Mouse (Mus musculus) kidney, embryonic 16.5 days (tissue): ENCODE data around the gene Pde8b. TPM values are rescaled to one million over a fixed set of nuclear protein-coding genes. Genes with fewer than 3 reads are reported as not detected.

Experiments
- ATAC-seq: fragments of 200-750 bp; cut with Nextera tagmentation; 2 replicates; pipeline ENCODE4 v1.8.0; 2017; ENCODE audit warnings: moderate TSS enrichment; ENCODE audit not compliant: low FRiP score, low TSS enrichment
- H3K27ac ChIP-seq: fragments of 300-500 bp; sonication (generic); 2 replicates; pipeline ENCODE4 v1.5.1; 2014; ENCODE audit warnings: low read length
- H3K27me3 ChIP-seq: fragments of 300-500 bp; sonication (generic); 2 replicates; pipeline ENCODE4 v1.6.1; 2014; ENCODE audit warnings: low read length, control low read depth, mixed read lengths; ENCODE audit not compliant: insufficient read depth
- H3K36me3 ChIP-seq: fragments of 300-500 bp; sonication (generic); 2 replicates; pipeline ENCODE4 v1.6.1; 2014; ENCODE audit warnings: low read length, control low read depth, mixed read lengths; ENCODE audit not compliant: insufficient read depth
- H3K4me1 ChIP-seq: fragments of 300-500 bp; sonication (generic); 2 replicates; pipeline ENCODE4 v1.6.1; 2014; ENCODE audit warnings: low read length, control low read depth, mixed read lengths; ENCODE audit not compliant: insufficient read depth
- H3K4me2 ChIP-seq: fragments of 300-500 bp; sonication (generic); replicated peaks from 2 replicates; pipeline ENCODE4 v1.6.1; 2014; ENCODE audit warnings: low read depth, low read length
- H3K4me3 ChIP-seq: fragments of 300-500 bp; sonication (generic); 2 replicates; pipeline ENCODE4 v1.5.1; 2014; ENCODE audit warnings: mild to moderate bottlenecking, low read length
- H3K9ac ChIP-seq: fragments of 300-500 bp; sonication (generic); replicated peaks from 2 replicates; pipeline ENCODE4 v1.6.1; 2014; ENCODE audit warnings: low read length
- H3K9me3 ChIP-seq: fragments of 300-500 bp; sonication (generic); 2 replicates; pipeline ENCODE4 v1.6.1; 2016; ENCODE audit warnings: low read length, control low read depth
- WGBS: fragments of 180-500 bp; shearing (Covaris S2); extraction: QIAGEN DNeasy Blood & Tissue Kit; methylation state at CpG from one replicate; pipeline ENCODE4 v1.1.7; 2014; 5-methylcytosine and 5-hydroxymethylcytosine counted together
- polyA plus RNA-seq: library from polyadenylated mRNA; unstranded; fragments of >200 nt; fragmentation: Nextera tagmentation; extraction: Ambion mirVana; gene quantifications from 2 replicates; pipeline ENCODE4 v1.2.1, GENCODE M21; 2015

Gene Pde8b
- polyA plus RNA-seq, 1 experiment from 2014 or later = 12.4 TPM

GRCm38 (mm10) chr13:95070268-95070667 is 179.9 kb downstream of the Pde8b start:
- Histone ChIP-seq H3K4me1 (peaks cover 4% of the 10 kb centered on the region; the same call in 1 of the 2 replicates), H3K36me3 (no peaks in the 10 kb centered on the region), H3K4me2 (no peak overlapping the region), H3K4me3 (no peak overlapping the region), H3K27me3 (no peaks in the 10 kb centered on the region), H3K9ac (no peak overlapping the region), H3K9me3 (no peaks in the 10 kb centered on the region), H3K27ac (no peak overlapping the region)
- ATAC-seq = no peak

GRCm38 (mm10) chr13:95067854-95068253 is 182.3 kb downstream of the Pde8b start:
- Histone ChIP-seq H3K27me3 (no peaks in the 10 kb centered on the region), H3K4me3 (no peak overlapping the region), H3K4me2 (no peak overlapping the region), H3K9me3 (no peaks in the 10 kb centered on the region), H3K4me1 (no peaks in the 10 kb centered on the region), H3K9ac (no peak overlapping the region), H3K27ac (no peak overlapping the region), H3K36me3 (no peaks in the 10 kb centered on the region)
- 52% methylated on average over 6 of the region's 6 CpGs for WGBS
- ATAC-seq = no peak

- H3K9ac ChIP-seq = no peak overlapping the region
- no peaks in the 10 kb centered on the region for H3K9me3 ChIP-seq
- H3K4me1 ChIP-seq = no peaks in the 10 kb centered on the region
- H3K27ac ChIP-seq = no peak overlapping the region
- 69% methylated on average over 4 of the region's 4 CpGs for WGBS
- no peaks in the 10 kb centered on the region for H3K36me3 ChIP-seq
- H3K4me3 ChIP-seq = no peak overlapping the region
- no peak overlapping the region for H3K4me2 ChIP-seq
- H3K27me3 ChIP-seq = no peaks in the 10 kb centered on the region
- ATAC-seq = no peak
Measured at GRCm38 (mm10) chr13:95063390-95064017, 186.6 kb downstream of the Pde8b start.

- H3K4me2 ChIP-seq = no peak overlapping the region
- peak; percentile 65; the same call in 1 of the 2 replicates for ATAC-seq
- H3K4me3 ChIP-seq = no peak overlapping the region
- H3K27me3 ChIP-seq = no peaks in the 10 kb centered on the region
- H3K36me3 ChIP-seq = no peaks in the 10 kb centered on the region
- 70% methylated on average over 4 of the region's 4 CpGs for WGBS
- H3K9me3 ChIP-seq = no peaks in the 10 kb centered on the region
- H3K4me1 ChIP-seq = peaks cover 19% of the 10 kb centered on the region
- no peak overlapping the region for H3K27ac ChIP-seq
- H3K9ac ChIP-seq = no peak overlapping the region
Measured at GRCm38 (mm10) chr13:95058885-95059284, 191.3 kb downstream of the Pde8b start.

- H3K9me3 ChIP-seq = no peaks in the 10 kb centered on the region
- no peak for ATAC-seq
- no peak overlapping the region for H3K9ac ChIP-seq
- H3K36me3 ChIP-seq = no peaks in the 10 kb centered on the region
- 75% methylated on average over 11 of the region's 11 CpGs for WGBS
- no peaks in the 10 kb centered on the region for H3K27me3 ChIP-seq
- H3K27ac ChIP-seq = peak overlapping the region; percentile 81
- no peak overlapping the region for H3K4me2 ChIP-seq
- H3K4me3 ChIP-seq = no peak overlapping the region
- peaks cover 19% of the 10 kb centered on the region for H3K4me1 ChIP-seq
Measured at GRCm38 (mm10) chr13:95056501-95057280, 193.4 kb downstream of the Pde8b start.

GRCm38 (mm10) chr13:95055742-95056388 is 194.3 kb downstream of the Pde8b start:
- no peak overlapping the region for H3K4me3 ChIP-seq
- H3K36me3 ChIP-seq = no peaks in the 10 kb centered on the region
- ATAC-seq = peak; percentile 88
- no peak overlapping the region for H3K4me2 ChIP-seq
- H3K9ac ChIP-seq = peak overlapping the region; percentile 7; the same call in 1 of the 2 replicates
- H3K9me3 ChIP-seq = no peaks in the 10 kb centered on the region
- peak overlapping the region; percentile 86 for H3K27ac ChIP-seq
- H3K4me1 ChIP-seq = peaks cover 19% of the 10 kb centered on the region
- WGBS = 30% methylated on average over 1 of the region's 1 CpGs
- H3K27me3 ChIP-seq = no peaks in the 10 kb centered on the region

- Histone ChIP-seq H3K9me3 (no peaks in the 10 kb centered on the region), H3K4me2 (no peak overlapping the region), H3K27ac (no peak overlapping the region), H3K4me3 (no peak overlapping the region), H3K4me1 (peaks cover 19% of the 10 kb centered on the region), H3K9ac (no peak overlapping the region), H3K36me3 (no peaks in the 10 kb centered on the region), H3K27me3 (no peaks in the 10 kb centered on the region)
- ATAC-seq = no peak
- 93% methylated on average over 3 of the region's 3 CpGs for WGBS
Measured at GRCm38 (mm10) chr13:95052421-95052820, 197.7 kb downstream of the Pde8b start.

- H3K4me1 ChIP-seq = peaks cover 9% of the 10 kb centered on the region; the same call in 1 of the 2 replicates
- no peaks in the 10 kb centered on the region for H3K36me3 ChIP-seq
- no peak overlapping the region for H3K27ac ChIP-seq
- no peaks in the 10 kb centered on the region for H3K27me3 ChIP-seq
- no peak for ATAC-seq
- 60% methylated on average over 4 of the region's 4 CpGs for WGBS
- H3K9ac ChIP-seq = no peak overlapping the region
- no peak overlapping the region for H3K4me3 ChIP-seq
- H3K9me3 ChIP-seq = no peaks in the 10 kb centered on the region
- H3K4me2 ChIP-seq = no peak overlapping the region
Measured at GRCm38 (mm10) chr13:95050398-95050797, 199.7 kb downstream of the Pde8b start.

- Histone ChIP-seq H3K27ac (no peak overlapping the region), H3K9me3 (no peaks in the 10 kb centered on the region), H3K36me3 (no peaks in the 10 kb centered on the region), H3K27me3 (no peaks in the 10 kb centered on the region), H3K4me2 (no peak overlapping the region), H3K9ac (no peak overlapping the region), H3K4me3 (no peak overlapping the region), H3K4me1 (peaks cover 3% of the 10 kb centered on the region; the same call in 1 of the 2 replicates)
- ATAC-seq = no peak
- WGBS = 18% methylated on average over 1 of the region's 1 CpGs
Measured at GRCm38 (mm10) chr13:95044108-95044507, 206.0 kb downstream of the Pde8b start.
